Mouse (Mus musculus): ENCODE results near the gene Ostm1. TPM values are rescaled to one million over a fixed set of nuclear protein-coding genes. Genes with fewer than 3 reads are reported as not detected.

Ostm1 gene
- polyA plus RNA-seq, 1 experiment from 2014 or later, result 24.9 TPM

DNA sequence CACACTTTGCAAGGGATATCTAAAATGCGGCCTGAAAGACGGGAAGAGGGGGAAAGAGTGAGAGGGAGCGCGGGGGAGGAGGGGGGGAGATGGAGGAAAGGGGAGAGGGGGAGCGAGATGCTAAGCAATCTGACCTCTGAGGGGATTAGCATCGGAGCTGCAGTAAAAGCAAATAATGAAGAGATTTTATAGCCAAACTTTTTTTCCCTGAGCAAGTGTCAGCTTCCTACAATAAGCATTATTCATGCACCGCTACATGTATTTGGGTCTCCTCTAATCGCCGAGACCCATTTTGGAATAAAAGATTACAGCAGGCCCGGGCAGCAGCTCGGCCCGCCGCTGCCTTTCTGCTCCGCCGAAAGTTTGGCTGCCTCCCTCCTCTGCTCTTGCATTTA lies 5.3 kb upstream of the Ostm1 start:
- Histone ChIP-seq H3K4me3 (no peak overlapping the region), H3K9ac (no peak overlapping the region), H3K27ac (no peak overlapping the region), H3K9me3 (replicated peaks) (no peaks in the 10 kb centered on the region), H3K4me2 (replicated peaks) (no peak overlapping the region), H3K27me3 (peaks cover 98% of the 10 kb centered on the region), H3K4me1 (peaks cover 16% of the 10 kb centered on the region), H3K36me3 (no peaks in the 10 kb centered on the region)
- no peak for ATAC-seq (ENCODE audit: low FRiP score)
- under 1% methylated on average over 15 of the region's 15 CpGs for WGBS

DNA sequence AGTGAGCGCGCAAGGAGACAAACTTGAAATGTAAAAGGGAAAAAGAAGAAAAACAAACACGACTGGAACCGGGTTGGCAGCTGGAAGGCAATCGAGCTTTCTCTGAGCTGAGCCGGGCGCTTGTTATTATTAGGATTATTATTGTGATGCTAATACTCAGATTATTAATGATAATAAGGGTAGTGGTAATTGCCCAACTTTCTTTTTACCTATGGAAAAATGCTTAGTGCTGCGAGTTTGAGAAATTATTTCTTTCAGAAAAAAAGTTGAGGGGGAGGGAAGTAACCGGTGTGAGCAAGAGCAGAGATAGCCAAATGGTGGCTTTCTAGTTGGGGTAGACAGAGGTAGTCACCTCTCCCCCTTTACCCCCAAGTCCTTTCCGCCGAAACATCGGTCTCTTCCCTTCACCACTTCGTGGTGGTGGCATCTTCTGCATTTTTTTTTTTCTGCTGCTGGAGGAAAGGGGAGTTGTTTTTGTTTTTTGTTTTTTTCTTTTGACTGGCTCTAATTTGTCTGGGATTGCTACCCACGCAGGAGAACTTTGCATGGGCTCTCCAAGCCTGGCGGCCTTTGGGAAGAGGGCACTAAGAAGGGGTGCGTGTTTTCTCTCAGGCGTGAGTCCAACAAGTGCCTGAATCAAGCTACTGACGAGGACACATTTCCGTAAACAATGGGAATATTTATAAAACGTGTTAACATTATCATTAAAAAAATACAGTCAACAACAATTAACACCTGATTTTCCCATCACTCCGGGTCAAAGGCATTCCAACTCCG lies 4.7 kb upstream of the Ostm1 start:
- Histone ChIP-seq H3K4me2 (replicated peaks) (no peak overlapping the region), H3K9me3 (replicated peaks) (no peaks in the 10 kb centered on the region), H3K4me1 (peaks cover 22% of the 10 kb centered on the region), H3K27ac (no peak overlapping the region), H3K27me3 (peaks cover 98% of the 10 kb centered on the region), H3K36me3 (no peaks in the 10 kb centered on the region), H3K4me3 (peak overlapping the region; percentile 12; the same call in 1 of the 2 replicates), H3K9ac (no peak overlapping the region; the same call in 1 of the 2 replicates)
- ATAC-seq (ENCODE audit: low FRiP score), result no peak
- WGBS, result 1% methylated on average over 22 of the region's 22 CpGs

DNA sequence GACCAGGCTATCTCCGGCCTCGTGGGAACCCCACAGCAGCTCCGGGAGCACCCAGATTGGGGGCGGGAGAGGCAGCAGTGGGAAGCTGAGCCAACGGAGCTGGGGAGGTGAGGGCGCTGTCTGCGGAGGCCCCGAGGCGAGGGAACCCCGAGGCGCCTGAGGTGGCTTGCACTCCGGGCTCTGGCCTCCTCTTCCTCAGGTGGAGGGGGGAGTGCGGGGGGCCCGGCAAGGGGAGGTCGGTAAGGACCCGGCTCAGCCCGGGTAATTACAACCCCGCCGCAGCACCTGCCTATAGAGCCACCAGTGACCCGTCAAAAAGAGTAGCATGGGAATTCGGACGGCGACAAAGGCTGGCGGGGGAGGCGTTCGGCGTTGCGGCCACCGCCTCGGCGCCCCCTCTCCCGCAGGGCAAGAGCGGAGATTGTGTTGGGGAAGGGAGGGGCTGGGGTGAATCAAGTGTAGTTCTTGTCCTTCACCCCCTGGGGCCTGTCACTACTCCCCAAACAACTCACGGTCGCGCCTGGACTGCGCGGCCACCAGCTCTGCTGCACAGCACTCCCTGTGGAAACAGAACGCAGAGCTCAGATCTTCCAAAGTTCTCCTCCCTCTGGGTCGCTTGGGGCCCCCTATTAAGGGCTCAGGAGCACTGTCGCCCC lies 4.0 kb upstream of the Ostm1 start:
- ATAC-seq (ENCODE audit: low FRiP score), result peak; percentile 15; the same call in 1 of the 2 replicates
- Histone ChIP-seq H3K27me3 (peaks cover 98% of the 10 kb centered on the region), H3K9me3 (replicated peaks) (no peaks in the 10 kb centered on the region), H3K4me1 (peaks cover 29% of the 10 kb centered on the region), H3K9ac (no peak overlapping the region; the same call in 1 of the 2 replicates), H3K4me2 (replicated peaks) (peak overlapping the region; percentile 30), H3K27ac (no peak overlapping the region), H3K4me3 (peak overlapping the region; percentile 12; the same call in 1 of the 2 replicates), H3K36me3 (no peaks in the 10 kb centered on the region)
- under 1% methylated on average over 41 of the region's 41 CpGs for WGBS

DNA sequence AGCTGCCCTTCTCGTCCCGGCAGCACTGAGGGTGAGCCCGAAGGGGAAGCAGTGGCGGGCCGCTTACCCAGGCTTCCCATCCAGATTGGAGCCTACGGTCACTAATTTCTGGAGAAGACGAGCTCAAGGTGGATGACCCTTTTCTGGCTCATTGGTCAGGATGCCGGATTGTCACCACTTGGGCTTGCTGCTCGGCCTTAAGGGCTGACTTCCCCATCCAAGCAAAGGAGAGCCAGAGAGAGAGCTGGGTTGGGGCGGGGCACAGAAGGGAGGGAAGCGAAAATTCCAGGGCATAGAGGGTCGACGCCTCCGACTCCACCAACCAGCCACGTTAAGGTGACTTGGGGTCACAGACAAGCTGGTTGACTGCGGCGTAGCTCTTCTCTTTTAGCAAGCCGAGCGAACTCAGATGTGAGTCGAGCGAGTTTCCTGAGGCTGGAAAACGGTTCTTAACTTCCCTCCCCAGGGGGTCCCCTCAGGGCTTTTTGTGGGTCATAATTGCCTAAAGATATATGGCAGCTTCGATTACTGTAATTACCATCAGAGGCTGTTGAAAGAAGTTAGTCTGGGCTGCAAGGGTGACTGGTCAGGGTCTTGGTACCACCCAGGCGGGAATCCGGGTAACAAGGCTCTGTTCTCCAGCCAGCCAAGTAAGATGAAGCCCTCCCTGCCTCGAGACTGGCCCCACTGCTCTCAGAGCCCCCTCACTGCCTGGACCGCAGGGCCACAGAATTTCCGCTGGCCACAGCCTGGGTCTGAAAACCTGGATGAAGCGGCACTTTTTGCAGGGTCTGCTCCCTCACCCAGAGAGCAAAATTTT lies 3.3 kb upstream of the Ostm1 start:
- peak overlapping the region; percentile 30; the same call in 1 of the 2 replicates for H3K4me2 ChIP-seq (replicated peaks)

DNA sequence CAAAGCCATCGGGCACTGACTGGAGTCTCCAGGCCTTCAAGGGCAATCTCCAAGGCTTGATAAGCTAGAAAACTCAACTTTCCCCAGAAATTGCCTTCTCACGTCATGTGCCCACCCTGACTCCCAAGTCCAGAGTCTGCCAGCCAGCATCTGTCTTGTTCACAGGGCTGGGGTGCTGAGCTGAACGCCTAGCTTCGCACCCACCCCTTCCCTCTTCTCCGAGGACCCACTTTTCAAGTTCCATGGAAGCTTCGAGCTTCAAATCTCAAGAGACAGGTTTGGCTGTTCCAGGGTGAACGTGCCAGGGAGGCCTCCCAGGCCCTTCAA lies 2.7 kb upstream of the Ostm1 start:
- Histone ChIP-seq H3K4me3 (no peak overlapping the region; the same call in 1 of the 2 replicates), H3K27me3 (peaks cover 98% of the 10 kb centered on the region), H3K9ac (no peak overlapping the region), H3K36me3 (no peaks in the 10 kb centered on the region), H3K27ac (no peak overlapping the region), H3K9me3 (replicated peaks) (no peaks in the 10 kb centered on the region), H3K4me2 (replicated peaks) (no peak overlapping the region), H3K4me1 (peaks cover 29% of the 10 kb centered on the region)
- no peak for ATAC-seq (ENCODE audit: low FRiP score)
- 3% methylated on average over 7 of the region's 7 CpGs for WGBS

More for the DNA sequence above, 3.3 kb upstream of the Ostm1 start:
- Histone ChIP-seq H3K4me1 (peaks cover 29% of the 10 kb centered on the region), H3K9me3 (replicated peaks) (no peaks in the 10 kb centered on the region), H3K27me3 (peaks cover 98% of the 10 kb centered on the region), H3K4me3 (peak overlapping the region; percentile 12; the same call in 1 of the 2 replicates), H3K27ac (no peak overlapping the region), H3K9ac (no peak overlapping the region), H3K36me3 (no peaks in the 10 kb centered on the region)
- 1% methylated on average over 29 of the region's 29 CpGs for WGBS
- no peak for ATAC-seq (ENCODE audit: low FRiP score)

DNA sequence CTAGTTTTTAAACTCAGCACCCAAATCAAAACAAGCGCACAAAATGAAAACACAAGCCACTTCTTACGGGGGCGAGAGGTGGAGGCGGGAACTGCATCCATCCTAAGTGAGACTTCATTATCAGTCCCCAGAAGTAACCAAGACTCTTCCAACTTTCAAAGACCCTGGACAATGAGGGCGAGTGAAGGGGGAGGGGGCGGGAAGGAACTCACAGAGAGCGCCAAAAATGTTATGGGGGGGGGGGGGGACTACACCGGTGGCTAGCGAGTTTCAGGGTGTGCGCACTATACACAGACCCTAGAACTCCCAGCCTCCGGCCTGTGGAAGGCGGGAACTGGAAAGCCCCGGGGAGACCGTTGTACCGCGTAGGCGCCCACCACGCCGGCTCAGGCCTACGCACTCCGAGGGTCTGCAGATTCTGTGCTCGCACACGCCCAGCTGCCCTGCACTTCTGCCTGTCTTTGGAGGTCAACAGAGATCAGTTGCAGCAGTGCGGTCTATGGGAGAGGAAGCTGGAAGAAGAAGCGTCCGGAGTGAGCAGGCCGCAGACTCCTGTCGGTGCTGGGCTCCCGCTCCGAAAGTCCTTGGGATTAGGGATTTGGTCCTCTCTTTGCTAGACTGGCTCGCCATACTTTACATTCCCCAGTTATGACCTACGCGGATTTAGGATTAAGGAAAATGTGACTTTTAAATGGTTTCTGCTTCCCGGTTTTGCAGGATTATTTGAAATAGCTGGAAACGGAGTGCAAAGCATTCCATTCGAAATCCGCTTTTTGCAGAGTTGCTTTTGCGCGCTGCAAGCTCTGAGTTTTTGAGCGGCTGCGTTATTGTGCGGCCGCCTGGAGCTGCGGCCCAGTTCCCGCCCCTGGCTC lies 1.7 kb upstream of the Ostm1 start:
- Histone ChIP-seq H3K9ac (no peak overlapping the region), H3K9me3 (replicated peaks) (0 out of 2 replicates have a peak, but pooled peaks cover 3% of the 10 kb centered on the region), H3K4me2 (replicated peaks) (no peak overlapping the region), H3K4me3 (peak overlapping the region; percentile 22; the same call in 1 of the 2 replicates), H3K4me1 (peaks cover 29% of the 10 kb centered on the region), H3K27ac (no peak overlapping the region), H3K36me3 (no peaks in the 10 kb centered on the region), H3K27me3 (peaks cover 99% of the 10 kb centered on the region)
- no peak for ATAC-seq (ENCODE audit: low FRiP score)
- under 1% methylated on average over 45 of the region's 45 CpGs for WGBS

DNA sequence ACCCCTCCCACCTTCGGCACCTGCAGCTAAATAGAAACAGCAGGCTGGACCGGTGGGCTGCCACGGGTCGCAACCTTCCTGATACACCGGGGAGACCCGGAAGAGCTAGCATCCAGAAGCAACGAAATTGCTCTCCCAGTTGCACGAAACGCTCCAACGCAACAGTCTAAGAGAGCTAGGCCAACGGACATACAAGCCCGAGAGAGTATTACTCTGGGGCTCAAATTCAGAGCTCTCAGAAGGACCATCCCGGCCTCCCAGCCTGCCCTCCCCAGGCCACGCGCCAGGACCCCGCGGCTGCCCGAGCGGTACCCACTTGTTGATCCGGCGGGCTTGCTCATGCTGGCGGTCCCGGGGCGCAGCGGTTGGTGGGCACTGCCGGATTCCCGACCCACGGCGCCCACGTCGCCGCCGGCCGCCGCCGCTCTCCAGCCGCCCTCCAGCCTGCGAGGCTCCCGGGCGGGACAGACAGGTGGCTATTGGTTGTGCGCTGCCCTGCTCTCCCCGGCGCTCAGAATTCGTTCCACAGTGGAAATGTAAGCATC lies 984 bp upstream of the Ostm1 start:
- no peak for ATAC-seq (ENCODE audit: low FRiP score)
- peak overlapping the region; percentile 22; the same call in 1 of the 2 replicates for H3K4me3 ChIP-seq
- H3K27ac ChIP-seq, result no peak overlapping the region
- H3K27me3 ChIP-seq, result peaks cover 98% of the 10 kb centered on the region
- peak overlapping the region; percentile 41 for H3K4me2 ChIP-seq (replicated peaks)
- H3K9ac ChIP-seq, result no peak overlapping the region
- H3K36me3 ChIP-seq, result no peaks in the 10 kb centered on the region
- WGBS, result under 1% methylated on average over 44 of the region's 44 CpGs
- H3K4me1 ChIP-seq, result peaks cover 29% of the 10 kb centered on the region
- H3K9me3 ChIP-seq (replicated peaks), result 0 out of 2 replicates have a peak, but pooled peaks cover 3% of the 10 kb centered on the region

DNA sequence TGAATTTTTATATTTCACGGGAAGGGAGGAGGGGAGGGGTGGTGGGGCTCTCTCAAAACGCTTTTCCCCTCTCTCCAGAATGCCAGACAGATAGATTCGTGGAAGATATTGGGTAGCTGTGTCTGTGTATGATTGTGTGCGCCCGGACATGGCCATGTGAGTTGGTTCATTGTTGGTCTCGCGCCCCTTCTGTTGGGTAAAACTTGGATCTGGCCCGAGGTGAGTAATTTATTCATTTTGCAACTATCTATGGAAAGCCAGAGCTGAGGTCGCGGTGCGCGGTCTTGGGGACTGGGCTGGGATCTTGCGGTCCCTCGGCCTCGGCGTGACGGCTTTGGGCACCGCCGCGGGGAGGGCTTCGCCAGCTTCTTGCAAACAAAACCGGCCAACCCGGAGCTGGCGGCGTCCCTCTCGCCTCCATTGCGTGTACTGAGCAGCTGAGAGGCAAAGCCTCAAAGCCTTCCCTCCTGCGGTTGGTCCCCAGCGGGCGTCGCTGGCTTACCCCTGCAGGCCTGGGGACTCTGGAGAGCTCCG lies 347 bp downstream of the Ostm1 start:
- no peak for ATAC-seq (ENCODE audit: low FRiP score)
- H3K4me2 ChIP-seq (replicated peaks), result peak overlapping the region; percentile 41
- H3K27ac ChIP-seq, result no peak overlapping the region
- peaks cover 29% of the 10 kb centered on the region for H3K4me1 ChIP-seq
- no peak overlapping the region for H3K9ac ChIP-seq
- 0 out of 2 replicates have a peak, but pooled peaks cover 3% of the 10 kb centered on the region for H3K9me3 ChIP-seq (replicated peaks)
- H3K27me3 ChIP-seq, result peaks cover 98% of the 10 kb centered on the region
- WGBS, result 1% methylated on average over 32 of the region's 32 CpGs
- H3K4me3 ChIP-seq, result peak overlapping the region; percentile 22
- H3K36me3 ChIP-seq, result no peaks in the 10 kb centered on the region

DNA sequence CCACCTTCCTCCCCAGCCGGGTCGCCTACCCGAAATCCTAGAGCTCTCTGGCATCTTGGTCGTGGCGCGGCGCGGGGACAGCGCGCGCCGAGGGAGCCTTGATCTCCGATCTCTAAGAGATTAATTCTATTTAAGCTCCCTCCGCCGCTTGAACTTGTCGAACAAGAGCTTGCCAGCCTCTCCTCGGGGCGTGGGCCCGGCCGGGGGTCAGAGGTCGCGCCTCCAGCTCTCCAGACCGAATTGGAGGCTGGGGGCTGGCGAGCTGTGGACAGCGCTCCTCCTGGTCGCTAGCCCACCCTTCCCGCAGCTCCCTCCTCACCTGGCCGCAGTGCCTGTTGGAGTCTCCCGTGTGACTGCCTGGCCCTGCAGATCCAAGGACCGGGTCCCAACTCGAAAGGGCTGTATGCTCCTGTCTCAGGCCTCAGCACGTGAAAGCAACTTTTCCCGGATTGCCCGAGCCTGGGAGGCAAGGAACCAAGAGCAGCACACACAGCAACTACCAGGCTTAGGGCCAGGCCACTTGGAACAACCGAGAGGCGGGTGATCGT lies 888 bp downstream of the Ostm1 start:
- 0 out of 2 replicates have a peak, but pooled peaks cover 3% of the 10 kb centered on the region for H3K9me3 ChIP-seq (replicated peaks)
- under 1% methylated on average over 35 of the region's 37 CpGs for WGBS
- ATAC-seq (ENCODE audit: low FRiP score), result no peak
- peak overlapping the region; percentile 41 for H3K4me2 ChIP-seq (replicated peaks)
- H3K4me1 ChIP-seq, result peaks cover 25% of the 10 kb centered on the region
- H3K9ac ChIP-seq, result no peak overlapping the region
- peaks cover 97% of the 10 kb centered on the region for H3K27me3 ChIP-seq
- peak overlapping the region; percentile 22 for H3K4me3 ChIP-seq
- no peaks in the 10 kb centered on the region for H3K36me3 ChIP-seq
- H3K27ac ChIP-seq, result no peak overlapping the region

DNA sequence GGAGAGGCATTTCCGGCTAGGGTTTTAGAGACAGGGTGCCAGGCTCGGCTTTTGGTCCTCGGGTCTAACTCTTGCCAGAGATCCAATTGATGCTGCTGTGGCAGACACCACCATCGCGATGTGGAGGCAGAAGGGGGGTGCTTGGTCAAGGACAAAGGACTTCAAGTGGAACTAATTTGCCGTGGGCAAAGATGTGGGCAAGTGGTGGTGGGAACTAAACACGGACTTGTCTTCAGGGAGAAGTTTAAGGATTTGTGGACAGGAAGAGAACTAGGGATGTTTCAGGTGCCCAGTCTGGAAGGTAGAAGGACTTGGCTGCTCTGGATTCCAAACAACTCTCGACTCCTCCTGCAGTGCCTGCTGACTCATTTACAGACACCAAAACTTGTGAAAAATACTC lies 1.5 kb downstream of the Ostm1 start:
- Histone ChIP-seq H3K27ac (no peak overlapping the region), H3K36me3 (no peaks in the 10 kb centered on the region), H3K9ac (no peak overlapping the region), H3K4me2 (replicated peaks) (no peak overlapping the region), H3K4me3 (no peak overlapping the region), H3K9me3 (replicated peaks) (0 out of 2 replicates have a peak, but pooled peaks cover 3% of the 10 kb centered on the region), H3K4me1 (peaks cover 21% of the 10 kb centered on the region), H3K27me3 (peaks cover 97% of the 10 kb centered on the region)
- WGBS, result 1% methylated on average over 8 of the region's 8 CpGs
- no peak for ATAC-seq (ENCODE audit: low FRiP score)
